Mouse (Mus musculus) E14TG2a.4 (cell line): Measurements from ENCODE around the gene Prtg.

Experiments
- CTCF ChIP-seq: conservative IDR thresholded peaks from 2 replicates; pipeline ENCODE4 v1.5.1; 2014; ENCODE audit warnings: low read length
- NANOG ChIP-seq: IDR thresholded peaks from 2 replicates; pipeline ENCODE4 v1.6.1; 2014; ENCODE audit warnings: borderline replicate concordance, low read length, mixed read lengths

DNA sequence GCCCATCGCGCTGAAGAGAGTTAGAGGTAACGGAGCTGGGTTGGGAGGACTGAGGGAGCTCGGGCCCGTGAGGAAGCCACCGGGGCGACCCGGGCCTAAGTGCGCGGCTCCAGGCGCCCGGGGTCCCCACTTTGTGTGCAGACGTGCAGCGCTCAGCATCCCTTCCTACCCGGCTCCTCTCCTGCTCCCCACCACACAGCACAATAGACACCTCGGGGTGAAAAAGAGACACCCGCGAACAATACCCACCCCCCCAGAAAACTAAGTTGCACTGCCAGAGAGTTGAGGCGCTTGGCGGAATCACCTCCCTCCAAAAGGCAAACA, 119.2 kb downstream of the Prtg start:
- TF ChIP-seq CTCF (no peak), NANOG (no peak)
